Mouse (Mus musculus): ENCODE measurements around the gene Olfr1280. TPM values are rescaled to one million over a fixed set of nuclear protein-coding genes. Genes with fewer than 3 reads are reported as not detected.

The Olfr1280 gene
- polyA plus RNA-seq (2012; rRNA removed) (not detected in 2 replicates), polyA plus RNA-seq (2014; fragmentation: Nextera tagmentation; extraction: Ambion mirVana) (not detected in 2 replicates)

DNA sequence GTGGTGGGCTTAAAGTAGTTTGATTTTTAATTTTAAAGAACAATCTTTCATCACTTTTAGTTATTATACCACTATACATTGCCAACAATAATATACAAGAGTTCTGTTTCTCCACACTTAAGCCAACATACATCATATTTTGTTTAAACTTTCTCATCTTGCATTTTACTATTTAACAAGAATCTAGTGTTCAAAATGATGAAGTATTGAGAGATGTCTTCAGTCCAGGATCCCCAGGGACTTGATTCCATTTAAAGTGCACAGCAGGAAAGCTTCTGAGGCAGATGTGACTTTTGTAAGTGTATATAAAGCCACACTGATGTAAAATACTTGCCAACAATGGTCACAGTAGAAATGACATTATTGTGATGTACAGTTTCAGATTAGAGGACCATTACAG lies at the start of gene Olfr1280:
Gene Olfr1280, plus strand, starts transcription at position 301 of the 400 bp plus-strand sequence.
- no peak for ATAC-seq (ENCODE audit: insufficient read depth)
- H3K9me3 ChIP-seq (ENCODE audit: control insufficient read depth, low read length): no peaks in the 10 kb centered on the region

GRCm38 (mm10) chr2:111274006-111274405 lies 39.8 kb upstream of the Olfr1280 start, which contains the start of gene Olfr1277:
Gene Olfr1277, minus strand, starts transcription at chr2:111274106.
- no peak for TF ChIP-seq EP300 (IDR thresholded peaks at IDR 0.05; ENCODE audit: low read depth)
- TF ChIP-seq CTCF (IDR thresholded peaks at IDR 0.05; ENCODE audit: low read depth): no peak
- no peak within 1 kb of the TSS for H3K9ac ChIP-seq (replicated peaks)
- H3K4me2 ChIP-seq (ENCODE audit: low read depth): no peak within 1 kb of the TSS
- no peaks in the 10 kb centered on the region for H3K36me3 ChIP-seq (replicated peaks; ENCODE audit: control insufficient read depth, insufficient read depth, low read depth)
- H3K27ac ChIP-seq: no peak within 1 kb of the TSS
- no peak for DNase-seq (ENCODE audit: low read depth in 3 of 3, low spot score in 3 of 3)
- no peak for ATAC-seq (ENCODE audit: insufficient read depth)
- H3K9me3 ChIP-seq (ENCODE audit: control insufficient read depth, low read length): no peaks in the 10 kb centered on the region
- H3K27me3 ChIP-seq (ENCODE audit: control insufficient read depth, insufficient read depth, low read length): no peaks in the 10 kb centered on the region
- no peak within 1 kb of the TSS for H3K4me3 ChIP-seq (ENCODE audit: insufficient read depth in 1 of 2, low read depth in 2 of 2, low read length in 2 of 2)
- no peaks in the 10 kb centered on the region for H3K4me1 ChIP-seq (replicated peaks; ENCODE audit: control insufficient read depth in 2 of 2, insufficient read depth in 2 of 2, low read length in 1 of 2)
- WGBS (ENCODE audit: insufficient replicate concordance): 45% methylated on average over 2 of the region's 2 CpGs

More for the DNA sequence above, at the start of gene Olfr1280:
- H3K27ac ChIP-seq: no peak within 1 kb of the TSS
- H3K36me3 ChIP-seq (replicated peaks; ENCODE audit: control insufficient read depth, insufficient read depth, low read depth): no peaks in the 10 kb centered on the region
- no peak within 1 kb of the TSS for H3K9ac ChIP-seq (replicated peaks)
- TF ChIP-seq EP300 (IDR thresholded peaks at IDR 0.05; ENCODE audit: low read depth) (no peak), CTCF (IDR thresholded peaks at IDR 0.05; ENCODE audit: low read depth) (no peak)
- no peak within 1 kb of the TSS for H3K4me3 ChIP-seq (ENCODE audit: insufficient read depth in 1 of 2, low read depth in 2 of 2, low read length in 2 of 2)
- H3K4me1 ChIP-seq (replicated peaks; ENCODE audit: control insufficient read depth in 2 of 2, insufficient read depth in 2 of 2, low read length in 1 of 2): no peaks in the 10 kb centered on the region
- H3K27me3 ChIP-seq (ENCODE audit: control insufficient read depth, insufficient read depth, low read length): no peaks in the 10 kb centered on the region
- no peak for DNase-seq (ENCODE audit: low read depth in 3 of 3, low spot score in 3 of 3)
- H3K4me2 ChIP-seq (ENCODE audit: low read depth): no peak within 1 kb of the TSS

GRCm38 (mm10) chr2:111289836-111290235 lies 24.0 kb upstream of the Olfr1280 start, which contains the start of gene Olfr1278:
Gene Olfr1278, plus strand, starts transcription at chr2:111290136.
- H3K9ac ChIP-seq (replicated peaks): no peak within 1 kb of the TSS
- H3K4me1 ChIP-seq (replicated peaks; ENCODE audit: control insufficient read depth in 2 of 2, insufficient read depth in 2 of 2, low read length in 1 of 2): no peaks in the 10 kb centered on the region
- H3K27ac ChIP-seq: no peak within 1 kb of the TSS
- ATAC-seq (ENCODE audit: insufficient read depth) (no peak), DNase-seq (ENCODE audit: low read depth in 3 of 3, low spot score in 3 of 3) (no peak)
- no peak within 1 kb of the TSS for H3K4me3 ChIP-seq (ENCODE audit: insufficient read depth in 1 of 2, low read depth in 2 of 2, low read length in 2 of 2)
- no peaks in the 10 kb centered on the region for H3K27me3 ChIP-seq (ENCODE audit: control insufficient read depth, insufficient read depth, low read length)
- no peak within 1 kb of the TSS for H3K4me2 ChIP-seq (ENCODE audit: low read depth)
- H3K9me3 ChIP-seq (ENCODE audit: control insufficient read depth, low read length): no peaks in the 10 kb centered on the region
- TF ChIP-seq CTCF (IDR thresholded peaks at IDR 0.05; ENCODE audit: low read depth) (no peak), EP300 (IDR thresholded peaks at IDR 0.05; ENCODE audit: low read depth) (no peak)
- H3K36me3 ChIP-seq (replicated peaks; ENCODE audit: control insufficient read depth, insufficient read depth, low read depth): no peaks in the 10 kb centered on the region

DNA sequence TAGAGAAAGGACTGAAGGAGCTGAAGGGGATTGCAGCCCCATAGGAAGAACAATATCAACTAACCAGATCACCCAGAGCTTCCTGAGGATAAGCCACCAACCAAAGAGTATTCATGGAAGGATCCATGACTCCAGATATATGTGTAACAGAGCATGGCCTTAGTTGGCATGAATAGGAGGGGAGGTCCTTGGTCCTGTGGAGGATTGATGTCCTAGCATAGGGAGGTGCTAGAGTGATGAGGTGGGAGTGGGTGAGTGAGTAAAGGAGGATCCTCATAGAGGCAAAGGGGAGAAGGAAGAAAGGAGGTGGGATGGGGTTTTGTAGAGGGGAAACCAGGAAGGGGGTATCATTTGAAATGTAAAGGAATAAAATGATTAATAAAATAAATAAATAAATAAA lies 15.3 kb upstream of the Olfr1280 start:
- Histone ChIP-seq H3K9me3 (ENCODE audit: control insufficient read depth, low read length) (no peaks in the 10 kb centered on the region), H3K36me3 (replicated peaks; ENCODE audit: control insufficient read depth, insufficient read depth, low read depth) (no peaks in the 10 kb centered on the region), H3K27ac (no peak overlapping the region), H3K9ac (replicated peaks) (no peak overlapping the region), H3K4me2 (ENCODE audit: low read depth) (no peak overlapping the region), H3K4me3 (ENCODE audit: insufficient read depth in 1 of 2, low read depth in 2 of 2, low read length in 2 of 2) (no peak overlapping the region), H3K4me1 (replicated peaks; ENCODE audit: control insufficient read depth in 2 of 2, insufficient read depth in 2 of 2, low read length in 1 of 2) (no peaks in the 10 kb centered on the region), H3K27me3 (ENCODE audit: control insufficient read depth, insufficient read depth, low read length) (no peaks in the 10 kb centered on the region)
- TF ChIP-seq CTCF (IDR thresholded peaks at IDR 0.05; ENCODE audit: low read depth) (no peak), EP300 (IDR thresholded peaks at IDR 0.05; ENCODE audit: low read depth) (no peak)
- ATAC-seq (ENCODE audit: insufficient read depth): no peak
- DNase-seq (ENCODE audit: low read depth in 3 of 3, low spot score in 3 of 3): no peak

DNA sequence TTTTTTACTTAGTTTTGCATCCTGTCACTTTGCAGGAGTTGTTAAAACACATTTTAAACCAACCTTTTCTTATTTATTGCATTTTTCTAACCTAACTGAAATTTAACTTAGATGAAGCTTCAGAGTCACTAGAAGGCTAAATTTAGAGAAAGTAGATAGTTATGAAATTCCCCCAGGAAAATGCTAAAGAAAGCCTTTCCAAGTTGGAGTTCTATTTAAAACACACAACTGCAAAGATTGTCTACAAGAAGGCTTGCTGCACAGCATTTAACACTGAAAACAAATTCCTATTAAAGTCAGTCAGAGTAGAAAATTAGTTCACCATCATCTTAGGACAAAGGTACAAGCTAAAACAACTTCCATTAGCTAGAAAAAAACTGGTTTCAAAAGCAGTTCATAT lies 13.4 kb upstream of the Olfr1280 start, which contains the start of gene Olfr1279:
Gene Olfr1279, plus strand, starts transcription at position 262 of the 400 bp plus-strand sequence.
- H3K4me1 ChIP-seq (replicated peaks; ENCODE audit: control insufficient read depth in 2 of 2, insufficient read depth in 2 of 2, low read length in 1 of 2): no peaks in the 10 kb centered on the region
- DNase-seq (ENCODE audit: low read depth in 3 of 3, low spot score in 3 of 3): no peak
- H3K4me2 ChIP-seq (ENCODE audit: low read depth): no peak within 1 kb of the TSS
- no peaks in the 10 kb centered on the region for H3K36me3 ChIP-seq (replicated peaks; ENCODE audit: control insufficient read depth, insufficient read depth, low read depth)
- TF ChIP-seq EP300 (IDR thresholded peaks at IDR 0.05; ENCODE audit: low read depth) (no peak), CTCF (IDR thresholded peaks at IDR 0.05; ENCODE audit: low read depth) (no peak)
- H3K4me3 ChIP-seq (ENCODE audit: insufficient read depth in 1 of 2, low read depth in 2 of 2, low read length in 2 of 2): no peak within 1 kb of the TSS
- no peak within 1 kb of the TSS for H3K27ac ChIP-seq
- H3K27me3 ChIP-seq (ENCODE audit: control insufficient read depth, insufficient read depth, low read length): no peaks in the 10 kb centered on the region
- ATAC-seq (ENCODE audit: insufficient read depth): no peak
- no peak within 1 kb of the TSS for H3K9ac ChIP-seq (replicated peaks)
- H3K9me3 ChIP-seq (ENCODE audit: control insufficient read depth, low read length): no peaks in the 10 kb centered on the region

All from liver, embryonic 14.5 days (tissue).